Mouse (Mus musculus) small intestine, adult 2 months (tissue): ENCODE measurements around the gene Spint4.

Experiments
- CTCF ChIP-seq: fragments of 200-500 bp; IDR thresholded peaks from 2 replicates; pipeline ENCODE4 v1.5.1; 2012; ENCODE audit warnings: low read depth, mild to moderate bottlenecking, control low read depth, inconsistent platforms, low read length, moderate library complexity, mixed read lengths; ENCODE audit not compliant: insufficient replicate concordance, insufficient read length; ENCODE audit errors: extremely low read depth
- POLR2A ChIP-seq: fragments of 200-500 bp; IDR thresholded peaks from 2 replicates; pipeline ENCODE4 v1.6.1; 2012; ENCODE audit warnings: low read depth, mild to moderate bottlenecking, control low read depth, inconsistent platforms, low read length, moderate library complexity

- TF ChIP-seq POLR2A: no peak
- no peak for TF ChIP-seq CTCF
Observed at GRCm38 (mm10) chr2:164733259-164733658, 35.0 kb downstream of the Spint4 start.
